Mouse (Mus musculus) heart, embryonic 16.5 days (tissue): ENCODE measurements around the gene Dnm3. TPM values are rescaled to one million over a fixed set of nuclear protein-coding genes. Genes with fewer than 3 reads are reported as not detected.

Experiments
- ATAC-seq: fragments of 200-750 bp; cut with Nextera tagmentation; replicated peaks from 2 replicates; pipeline ENCODE4 v1.8.0; 2017; ENCODE audit warnings: moderate number of reproducible peaks; ENCODE audit not compliant: insufficient read depth, low FRiP score; ENCODE audit errors: extremely low read depth
- H3K27ac ChIP-seq: fragments of 300-500 bp; sonication (generic); 2 replicates; pipeline ENCODE4 v1.5.1; 2014; ENCODE audit warnings: mild to moderate bottlenecking, low read length, control low read depth, moderate library complexity
- H3K27me3 ChIP-seq: fragments of 300-500 bp; sonication (generic); 2 replicates; pipeline ENCODE4 v1.6.1; 2014; ENCODE audit warnings: low read length, mixed read lengths; ENCODE audit not compliant: control insufficient read depth, insufficient read depth
- H3K36me3 ChIP-seq: fragments of 300-500 bp; sonication (generic); 2 replicates; pipeline ENCODE4 v1.6.1; 2014; ENCODE audit not compliant: control insufficient read depth, insufficient read depth
- H3K4me1 ChIP-seq: fragments of 300-500 bp; sonication (generic); 2 replicates; pipeline ENCODE4 v1.6.1; 2014; ENCODE audit warnings: low read length, mixed read lengths; ENCODE audit not compliant: control insufficient read depth, insufficient read depth
- H3K4me2 ChIP-seq: fragments of 300-500 bp; sonication (generic); 2 replicates; pipeline ENCODE4 v1.6.1; 2014; ENCODE audit warnings: low read depth, mild to moderate bottlenecking, control low read depth, low read length
- H3K4me3 ChIP-seq: fragments of 300-500 bp; sonication (generic); 2 replicates; pipeline ENCODE4 v1.5.1; 2014; ENCODE audit warnings: mild to moderate bottlenecking, control low read depth, low read length
- H3K9ac ChIP-seq: fragments of 300-500 bp; sonication (generic); 2 replicates; pipeline ENCODE4 v1.6.1; 2014; ENCODE audit warnings: low read length, control low read depth
- H3K9me3 ChIP-seq: fragments of 300-500 bp; sonication (generic); replicated peaks from 2 replicates; pipeline ENCODE4 v1.6.1; 2016; ENCODE audit warnings: low read length; ENCODE audit not compliant: control insufficient read depth
- whole genome bisulfite sequencing: fragments of 180-500 bp; shearing (Covaris S2); extraction: QIAGEN DNeasy Blood & Tissue Kit; methylation state at CpG from one replicate; pipeline ENCODE4 v1.1.7; 2014; 5-methylcytosine and 5-hydroxymethylcytosine counted together
- polyA plus RNA-seq: library from polyadenylated mRNA; unstranded; fragments of >200 nt; fragmentation: Nextera tagmentation; extraction: Ambion mirVana; gene quantifications from 2 replicates; pipeline ENCODE4 v1.2.1, GENCODE M21; 2015

Dnm3 gene
- polyA plus RNA-seq, 1 experiment from 2014 or later: 2.0 TPM

DNA sequence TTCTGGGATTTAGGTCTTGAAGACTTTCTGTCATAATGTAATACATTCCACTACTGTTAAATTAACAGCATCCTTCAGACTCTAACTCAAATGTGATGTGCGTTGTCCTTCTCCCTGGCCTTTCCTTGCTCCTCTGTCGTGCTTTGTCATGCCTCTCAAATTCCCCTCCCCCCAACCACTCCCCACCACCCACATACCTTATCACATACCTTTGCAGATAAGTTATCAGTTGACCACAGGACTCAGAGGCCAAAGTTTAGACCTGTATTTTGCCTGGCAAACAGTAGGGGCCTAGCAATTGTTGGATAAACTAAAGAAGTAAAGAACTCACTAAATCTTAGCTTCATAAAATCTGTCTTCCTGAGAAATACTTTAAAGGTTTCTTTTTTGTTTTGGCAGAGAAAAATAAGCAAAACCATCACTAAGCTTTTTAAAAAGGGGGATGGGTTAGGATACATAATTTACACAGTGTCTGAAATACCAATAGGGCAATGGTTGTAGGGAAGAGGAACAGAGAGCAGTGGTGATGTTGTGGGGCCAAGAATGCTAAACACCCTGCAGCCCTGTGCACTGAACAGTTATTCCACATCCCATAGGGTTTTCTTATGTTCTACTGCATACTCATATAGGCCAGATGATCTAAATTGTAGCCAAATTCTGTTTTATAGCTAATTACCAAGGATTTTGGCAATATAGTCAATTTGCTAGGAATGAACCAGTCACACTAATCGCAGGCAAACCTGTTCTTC is 28.5 kb downstream of the Dnm3 start:
- WGBS: 53% methylated on average over 3 of the region's 3 CpGs
- H3K9ac ChIP-seq: no peak overlapping the region
- no peak overlapping the region for H3K27ac ChIP-seq
- ATAC-seq: no peak
- H3K4me1 ChIP-seq: no peaks in the 10 kb centered on the region
- H3K36me3 ChIP-seq: no peaks in the 10 kb centered on the region
- H3K9me3 ChIP-seq: no peaks in the 10 kb centered on the region
- no peaks in the 10 kb centered on the region for H3K27me3 ChIP-seq
- H3K4me3 ChIP-seq: no peak overlapping the region
- H3K4me2 ChIP-seq: no peak overlapping the region

DNA sequence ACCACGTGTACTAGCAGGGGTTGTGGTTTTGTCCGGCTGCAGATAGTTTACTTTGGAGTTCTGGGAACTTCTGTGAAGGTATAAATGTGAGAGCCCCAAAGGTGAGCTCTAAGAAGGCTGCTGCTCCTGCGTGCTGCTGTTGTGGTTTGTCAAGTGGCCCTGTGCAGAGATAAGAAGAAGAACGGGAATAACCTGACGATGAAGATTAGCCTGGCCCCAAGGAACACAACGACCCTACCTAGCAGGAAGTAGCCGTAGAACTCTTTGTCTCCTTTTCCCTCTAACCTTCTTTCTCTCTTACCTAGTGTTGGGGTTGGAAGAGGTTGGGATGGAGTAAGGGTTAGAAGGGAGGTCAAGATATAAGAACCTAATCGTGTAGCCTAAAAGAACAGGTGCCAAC is 33.0 kb downstream of the Dnm3 start:
- Histone ChIP-seq H3K9ac (no peak overlapping the region), H3K4me1 (no peaks in the 10 kb centered on the region), H3K27me3 (no peaks in the 10 kb centered on the region), H3K36me3 (no peaks in the 10 kb centered on the region), H3K4me3 (no peak overlapping the region), H3K27ac (no peak overlapping the region), H3K4me2 (no peak overlapping the region), H3K9me3 (no peaks in the 10 kb centered on the region)
- 44% methylated on average over 8 of the region's 8 CpGs for WGBS
- ATAC-seq: no peak

DNA sequence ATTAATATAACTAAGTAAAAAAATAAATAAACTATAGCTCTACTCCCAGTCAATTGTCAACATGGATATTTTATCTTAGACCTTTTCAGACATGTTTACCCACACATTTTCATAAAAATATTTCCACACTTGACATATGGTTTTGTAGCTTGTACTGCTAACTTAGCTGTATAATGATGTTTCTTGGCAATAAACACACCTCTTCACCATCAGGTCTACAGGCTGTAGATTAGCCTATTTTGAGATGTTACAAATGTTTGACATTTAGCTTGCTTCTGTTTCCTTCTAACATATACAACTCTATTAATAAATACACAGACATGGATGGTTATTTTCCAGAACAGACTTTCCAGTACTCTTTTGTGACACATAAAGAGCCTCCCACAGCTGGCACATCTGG is 38.3 kb downstream of the Dnm3 start:
- Histone ChIP-seq H3K27me3 (no peaks in the 10 kb centered on the region), H3K9ac (no peak overlapping the region), H3K27ac (no peak overlapping the region), H3K4me2 (no peak overlapping the region), H3K4me1 (no peaks in the 10 kb centered on the region), H3K36me3 (no peaks in the 10 kb centered on the region), H3K9me3 (no peaks in the 10 kb centered on the region), H3K4me3 (no peak overlapping the region)
- ATAC-seq: no peak

DNA sequence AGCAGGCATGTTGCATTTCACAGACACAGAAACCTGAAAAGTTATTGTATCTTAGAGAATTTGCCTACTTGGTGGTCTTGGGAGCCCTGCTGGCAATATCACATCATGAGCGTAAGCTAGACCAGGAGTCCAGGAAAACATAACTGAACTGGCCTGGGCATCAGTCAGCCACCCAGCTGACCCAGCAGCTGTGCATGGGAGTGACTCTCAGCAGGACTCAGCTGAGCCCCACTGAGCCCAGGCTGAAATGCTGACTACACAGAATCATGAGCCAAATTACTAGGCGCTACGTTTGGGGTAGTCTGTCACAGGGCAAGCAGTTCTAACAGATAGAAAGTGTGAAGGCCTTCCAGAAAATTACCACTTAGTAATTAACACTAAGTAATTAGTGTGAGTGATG is 41.2 kb downstream of the Dnm3 start:
- Histone ChIP-seq H3K27ac (no peak overlapping the region), H3K4me1 (no peaks in the 10 kb centered on the region), H3K4me3 (no peak overlapping the region), H3K9me3 (no peaks in the 10 kb centered on the region), H3K4me2 (no peak overlapping the region), H3K9ac (no peak overlapping the region), H3K27me3 (no peaks in the 10 kb centered on the region), H3K36me3 (no peaks in the 10 kb centered on the region)
- no peak for ATAC-seq
- WGBS: 78% methylated on average over 3 of the region's 3 CpGs

DNA sequence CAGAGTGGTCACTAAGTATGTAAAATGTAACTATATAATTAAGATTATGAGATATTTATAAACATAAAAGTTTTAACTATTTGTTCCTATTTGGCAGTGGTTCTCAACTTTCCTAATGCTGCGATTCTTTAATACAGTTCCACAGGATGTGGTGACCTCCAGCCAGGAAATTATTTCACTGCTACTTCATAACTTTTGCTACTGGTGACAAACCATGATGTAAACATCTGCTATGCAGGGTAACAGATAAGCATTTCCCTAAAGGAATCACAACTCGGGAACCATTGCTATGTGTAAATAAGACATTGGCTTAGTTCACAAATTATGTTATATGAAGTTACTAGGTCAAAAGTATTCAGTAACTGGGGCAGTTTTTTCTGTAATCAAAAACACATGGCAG is 48.9 kb downstream of the Dnm3 start:
- WGBS: 36% methylated on average over 2 of the region's 2 CpGs
- H3K36me3 ChIP-seq: no peaks in the 10 kb centered on the region
- no peaks in the 10 kb centered on the region for H3K27me3 ChIP-seq
- no peaks in the 10 kb centered on the region for H3K9me3 ChIP-seq
- H3K4me2 ChIP-seq: no peak overlapping the region
- no peak for ATAC-seq
- no peak overlapping the region for H3K4me3 ChIP-seq
- no peak overlapping the region for H3K27ac ChIP-seq
- H3K4me1 ChIP-seq: no peaks in the 10 kb centered on the region
- H3K9ac ChIP-seq: no peak overlapping the region

DNA sequence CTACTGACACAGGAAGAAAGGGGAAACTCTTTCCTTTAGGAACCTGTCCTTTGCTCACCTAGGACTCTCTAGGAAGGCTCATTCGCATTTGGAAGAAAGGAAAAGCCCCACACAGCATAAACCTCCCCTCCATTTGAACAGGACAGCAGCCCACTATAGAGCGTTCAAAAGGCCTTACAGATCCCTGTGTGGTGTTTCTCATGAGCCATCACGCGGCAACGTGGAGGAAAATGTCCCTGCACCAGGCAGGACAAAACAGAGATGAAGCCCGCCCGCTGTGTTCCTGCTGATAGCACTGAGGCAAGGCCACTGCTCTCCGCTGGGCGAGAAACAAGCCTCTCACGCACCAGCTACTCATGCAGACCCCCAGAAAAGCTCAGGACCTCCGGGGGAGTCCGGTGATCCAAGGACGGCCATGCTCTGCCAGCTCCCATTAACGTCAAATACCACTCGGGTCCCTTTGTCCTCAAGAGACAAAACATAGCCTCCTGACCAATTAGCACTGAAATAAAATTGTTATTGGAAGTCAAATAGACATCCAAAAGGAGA is 51.8 kb downstream of the Dnm3 start:
- no peak overlapping the region for H3K4me3 ChIP-seq
- H3K4me1 ChIP-seq: no peaks in the 10 kb centered on the region
- H3K27me3 ChIP-seq: no peaks in the 10 kb centered on the region
- no peak overlapping the region for H3K9ac ChIP-seq
- no peak overlapping the region for H3K27ac ChIP-seq
- H3K4me2 ChIP-seq: no peak overlapping the region
- 74% methylated on average over 15 of the region's 15 CpGs for WGBS
- H3K9me3 ChIP-seq: no peaks in the 10 kb centered on the region
- no peak for ATAC-seq
- no peaks in the 10 kb centered on the region for H3K36me3 ChIP-seq

DNA sequence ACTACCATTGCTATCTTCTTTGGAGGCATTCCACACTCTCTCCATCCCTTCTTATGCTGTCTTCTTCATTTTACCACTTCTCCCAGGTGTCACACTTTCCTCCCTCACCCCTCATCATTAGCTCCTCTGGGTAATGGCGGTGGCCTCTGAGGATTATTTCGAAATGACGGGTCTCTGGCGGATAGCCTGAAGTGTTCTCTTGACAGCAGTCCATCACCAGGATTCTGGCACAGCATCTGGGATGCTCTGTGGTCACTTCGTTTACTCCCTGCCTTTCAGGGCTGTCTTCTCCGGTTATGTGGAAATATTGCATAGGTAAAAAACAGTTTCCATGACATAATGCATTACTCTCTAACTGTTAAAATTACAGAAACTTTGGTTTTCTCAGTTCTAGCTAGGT is 55.0 kb downstream of the Dnm3 start:
- Histone ChIP-seq H3K27ac (no peak overlapping the region), H3K4me3 (no peak overlapping the region), H3K9me3 (no peaks in the 10 kb centered on the region), H3K27me3 (no peaks in the 10 kb centered on the region), H3K36me3 (no peaks in the 10 kb centered on the region), H3K4me2 (no peak overlapping the region), H3K9ac (no peak overlapping the region), H3K4me1 (no peaks in the 10 kb centered on the region)
- no peak for ATAC-seq
- 71% methylated on average over 6 of the region's 6 CpGs for WGBS

DNA sequence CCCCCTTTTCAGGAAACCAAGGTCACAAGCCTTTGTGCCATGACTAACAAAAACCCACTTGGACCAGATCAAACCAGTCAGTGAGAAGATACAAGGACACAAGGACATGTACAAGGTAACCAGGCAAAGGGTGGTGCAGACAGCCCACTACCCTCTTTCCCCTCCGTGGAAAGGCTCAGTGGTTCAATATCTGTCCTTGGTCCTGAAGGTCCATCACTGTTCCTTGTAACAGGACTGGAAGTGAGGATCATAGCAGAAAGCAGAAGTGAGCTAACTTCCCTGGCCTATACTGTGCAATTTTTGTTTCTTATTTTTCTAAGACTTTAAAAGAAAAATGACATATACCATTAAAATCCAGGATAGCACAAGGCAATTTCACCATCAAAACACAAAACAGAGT is 64.0 kb downstream of the Dnm3 start:
- ATAC-seq: no peak
- WGBS: 0% methylated on average over 1 of the region's 1 CpGs

DNA sequence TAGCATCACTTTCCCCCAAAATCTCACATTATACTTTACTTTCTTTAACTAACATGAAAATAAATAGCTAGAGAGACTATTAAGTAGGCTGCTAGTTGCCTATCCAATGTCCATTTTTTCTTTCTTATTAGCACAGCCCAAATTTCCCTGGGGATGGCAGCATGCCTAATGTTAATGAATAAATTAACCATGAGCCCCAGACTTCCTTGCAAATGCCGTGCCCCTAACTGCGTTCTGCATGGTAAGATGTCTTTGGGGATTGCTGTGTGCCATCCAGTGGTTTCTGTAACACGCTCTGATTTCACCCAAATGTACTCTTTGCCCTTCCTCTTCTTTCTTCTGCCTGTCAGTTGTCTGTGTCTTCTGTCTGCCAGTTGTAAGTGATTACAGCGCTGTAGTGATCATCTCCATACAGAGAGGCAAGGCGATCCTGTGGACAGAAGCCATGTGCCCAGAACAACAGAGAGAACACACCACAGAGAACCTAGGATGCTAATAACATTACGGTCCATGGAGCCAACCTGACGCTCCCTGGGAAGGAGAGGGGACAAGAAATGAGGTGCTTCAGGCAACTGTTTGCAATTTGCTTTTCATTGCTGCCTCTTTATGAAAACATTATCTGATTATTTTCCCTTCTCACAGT is 64.9 kb downstream of the Dnm3 start:
- 82% methylated on average over 7 of the region's 7 CpGs for WGBS
- ATAC-seq: no peak
- no peaks in the 10 kb centered on the region for H3K4me1 ChIP-seq

More for the DNA sequence above, 64.0 kb downstream of the Dnm3 start:
- H3K9ac ChIP-seq: no peak overlapping the region
- no peaks in the 10 kb centered on the region for H3K9me3 ChIP-seq
- H3K36me3 ChIP-seq: no peaks in the 10 kb centered on the region
- H3K4me3 ChIP-seq: no peak overlapping the region
- no peak overlapping the region for H3K27ac ChIP-seq
- H3K27me3 ChIP-seq: no peaks in the 10 kb centered on the region
- H3K4me1 ChIP-seq: no peaks in the 10 kb centered on the region
- H3K4me2 ChIP-seq: no peak overlapping the region

More for the DNA sequence above, 64.9 kb downstream of the Dnm3 start:
- H3K9me3 ChIP-seq: no peaks in the 10 kb centered on the region
- no peak overlapping the region for H3K9ac ChIP-seq
- no peak overlapping the region for H3K27ac ChIP-seq
- no peak overlapping the region for H3K4me3 ChIP-seq
- H3K27me3 ChIP-seq: no peaks in the 10 kb centered on the region
- no peak overlapping the region for H3K4me2 ChIP-seq
- no peaks in the 10 kb centered on the region for H3K36me3 ChIP-seq
